Mouse (Mus musculus) cerebral cortex, adult 2 months (tissue): ENCODE data around the gene Chtf18.

ENCODE experiments used
- WGBS: fragments of 180-500 bp; shearing (Covaris S2); methylation state at CpG from one replicate; pipeline ENCODE4 v1.1.7; 2018; 5-methylcytosine and 5-hydroxymethylcytosine counted together

Gene Chtf18

GRCm38 (mm10) chr17:25727265-25728008 lies at the start of gene Chtf18, which contains the start of gene Rpusd1:
TSS of gene Chtf18 (minus strand) at chr17:25727419.
TSS of gene Rpusd1 (plus strand) at chr17:25727670.
- under 1% methylated on average over 37 of the region's 37 CpGs for WGBS

DNA sequence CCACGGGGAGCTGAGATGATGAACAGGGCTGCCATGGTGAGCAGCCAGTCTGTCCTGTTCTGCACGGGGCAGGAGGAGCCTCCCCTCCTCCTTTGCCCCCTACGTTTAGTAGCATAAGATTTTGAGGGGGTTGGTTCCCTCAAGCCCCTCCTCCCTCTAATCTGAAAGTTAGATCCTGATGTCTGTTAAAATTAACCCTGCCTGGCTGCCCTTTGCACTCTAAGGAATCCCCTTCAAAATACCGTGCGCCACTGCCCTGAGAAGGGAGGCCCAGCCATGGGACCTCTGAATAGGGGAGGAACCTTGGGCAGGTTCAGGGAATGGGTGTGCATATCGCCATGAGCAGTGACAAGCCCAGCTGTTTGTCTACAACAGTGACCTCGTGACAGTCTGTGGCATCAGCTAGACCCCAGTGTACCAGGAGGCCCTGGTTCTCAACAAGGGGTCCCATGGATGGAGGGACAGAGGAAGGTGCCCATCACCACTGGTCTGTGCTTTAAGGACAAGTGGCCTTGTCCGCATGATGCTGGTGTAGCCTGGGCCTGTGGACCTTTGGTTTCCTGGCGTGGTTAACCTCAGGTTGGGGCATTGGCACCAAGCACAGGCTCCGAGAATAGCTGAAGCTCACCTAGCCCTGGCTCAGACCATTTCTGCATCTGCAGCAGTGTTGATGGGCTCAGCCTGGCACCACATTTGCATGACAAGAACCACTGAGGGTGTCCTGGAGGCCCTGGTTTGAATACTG lies 48.3 kb upstream of the Chtf18 start:
- 78% methylated on average over 10 of the region's 10 CpGs for WGBS

GRCm38 (mm10) chr17:25773549-25774120 lies 46.4 kb upstream of the Chtf18 start, which contains the start of gene Narfl:
TSS of gene Narfl (plus strand) at chr17:25773776.
- WGBS: 0% methylated on average over 37 of the region's 37 CpGs

GRCm38 (mm10) chr17:25769331-25769730 lies 42.1 kb upstream of the Chtf18 start:
- 52% methylated on average over 9 of the region's 9 CpGs for WGBS

DNA sequence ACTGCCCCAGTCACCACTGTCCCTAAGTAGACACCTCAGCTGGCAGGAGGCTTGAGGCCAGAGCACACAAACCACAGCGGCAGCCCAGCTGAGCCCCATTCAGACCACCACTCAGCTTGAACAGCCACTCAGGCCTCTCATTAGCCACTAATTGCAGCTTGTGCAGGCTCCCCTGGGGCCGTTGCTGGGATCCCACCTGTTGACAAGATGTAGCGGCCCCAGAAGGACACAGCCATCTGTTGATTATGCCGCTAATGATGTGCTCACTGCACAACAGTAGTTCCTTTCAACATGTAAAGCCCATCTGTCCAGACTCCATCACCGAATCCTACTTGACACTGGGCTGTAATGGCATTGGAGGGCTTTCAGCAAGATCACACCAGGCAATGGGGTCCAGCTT lies 38.7 kb upstream of the Chtf18 start:
- WGBS: 37% methylated on average over 5 of the region's 5 CpGs

DNA sequence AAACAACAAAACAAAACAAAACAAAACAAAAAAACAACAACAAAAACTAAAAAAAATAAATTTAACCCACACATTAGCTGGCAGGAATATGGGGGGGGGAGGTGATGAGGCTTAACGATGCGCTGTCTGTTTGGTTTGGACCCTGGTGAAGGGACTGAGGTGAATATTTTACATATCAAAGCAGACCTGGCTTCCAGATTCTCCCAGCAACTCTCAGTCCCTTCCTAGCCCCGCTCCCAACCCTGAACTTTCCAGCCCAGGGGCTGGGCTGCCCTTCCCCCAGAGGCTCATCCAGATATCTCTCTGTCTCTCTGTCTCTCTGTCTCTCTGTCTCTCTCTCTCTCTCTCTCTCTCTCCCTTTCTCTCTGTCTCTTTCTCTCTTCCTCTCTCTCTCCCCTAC lies 35.4 kb upstream of the Chtf18 start:
- WGBS: 55% methylated on average over 3 of the region's 3 CpGs

DNA sequence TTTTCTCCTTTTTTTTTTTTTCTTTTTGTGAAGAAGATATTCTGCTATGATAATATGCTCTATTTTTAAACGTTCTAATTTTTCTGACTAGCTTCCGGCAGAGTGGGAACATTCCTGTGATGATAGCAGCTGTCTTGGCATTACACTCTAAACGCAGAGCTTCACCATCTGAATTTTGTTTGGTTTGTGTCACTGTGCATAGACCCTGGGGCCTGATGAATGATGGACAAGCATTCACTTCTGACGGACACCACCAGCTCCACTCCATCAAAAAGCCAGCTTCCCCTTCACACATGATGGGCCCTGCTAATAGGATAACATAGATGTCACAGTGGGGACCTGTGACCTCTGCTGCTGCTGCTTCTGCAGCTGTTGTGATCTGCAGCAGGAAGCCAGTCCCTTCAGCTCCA lies 34.3 kb upstream of the Chtf18 start:
- WGBS: 27% methylated on average over 4 of the region's 4 CpGs

DNA sequence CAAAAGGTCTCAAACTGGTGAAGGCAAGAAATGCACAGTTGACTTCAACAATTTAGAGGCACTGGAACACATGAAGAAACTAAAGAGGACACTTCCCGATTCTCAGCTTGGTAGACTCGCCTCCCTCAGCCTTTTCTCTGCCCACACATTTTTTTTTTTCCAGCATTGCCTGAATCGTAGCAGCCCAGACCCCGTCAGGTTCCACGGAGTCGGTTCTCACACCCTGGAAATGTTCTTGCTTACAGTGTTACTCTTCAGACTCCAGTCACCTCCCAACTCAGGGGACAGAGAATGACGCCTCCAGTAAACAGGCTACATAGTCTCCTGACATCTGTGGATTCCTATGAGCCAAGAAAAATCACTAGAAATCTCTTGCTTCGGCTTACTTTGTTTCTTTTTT lies 32.9 kb upstream of the Chtf18 start:
- WGBS: 39% methylated on average over 8 of the region's 8 CpGs

DNA sequence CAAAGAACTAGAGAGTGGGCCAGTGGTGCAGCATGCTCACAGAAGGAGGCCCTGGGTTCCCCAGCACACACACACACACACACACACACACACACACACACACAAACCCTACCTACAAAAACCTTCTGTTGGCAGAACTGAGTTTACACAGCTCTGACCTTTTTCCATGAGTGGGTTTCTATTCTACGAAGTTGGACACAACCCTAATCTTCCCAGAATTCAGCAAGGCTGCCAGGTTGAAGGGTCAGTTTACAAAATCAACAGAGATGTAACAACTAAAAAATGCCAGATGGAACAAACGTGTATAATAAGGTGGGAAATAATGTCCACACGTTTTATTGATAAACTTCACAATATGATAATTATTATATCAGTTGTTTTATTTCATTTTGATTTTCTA lies 30.5 kb upstream of the Chtf18 start:
- 75% methylated on average over 3 of the region's 3 CpGs for WGBS

- 82% methylated on average over 9 of the region's 9 CpGs for WGBS
These were observed 29.4 kb upstream of the Chtf18 start for GRCm38 (mm10) chr17:25756378-25757242.

DNA sequence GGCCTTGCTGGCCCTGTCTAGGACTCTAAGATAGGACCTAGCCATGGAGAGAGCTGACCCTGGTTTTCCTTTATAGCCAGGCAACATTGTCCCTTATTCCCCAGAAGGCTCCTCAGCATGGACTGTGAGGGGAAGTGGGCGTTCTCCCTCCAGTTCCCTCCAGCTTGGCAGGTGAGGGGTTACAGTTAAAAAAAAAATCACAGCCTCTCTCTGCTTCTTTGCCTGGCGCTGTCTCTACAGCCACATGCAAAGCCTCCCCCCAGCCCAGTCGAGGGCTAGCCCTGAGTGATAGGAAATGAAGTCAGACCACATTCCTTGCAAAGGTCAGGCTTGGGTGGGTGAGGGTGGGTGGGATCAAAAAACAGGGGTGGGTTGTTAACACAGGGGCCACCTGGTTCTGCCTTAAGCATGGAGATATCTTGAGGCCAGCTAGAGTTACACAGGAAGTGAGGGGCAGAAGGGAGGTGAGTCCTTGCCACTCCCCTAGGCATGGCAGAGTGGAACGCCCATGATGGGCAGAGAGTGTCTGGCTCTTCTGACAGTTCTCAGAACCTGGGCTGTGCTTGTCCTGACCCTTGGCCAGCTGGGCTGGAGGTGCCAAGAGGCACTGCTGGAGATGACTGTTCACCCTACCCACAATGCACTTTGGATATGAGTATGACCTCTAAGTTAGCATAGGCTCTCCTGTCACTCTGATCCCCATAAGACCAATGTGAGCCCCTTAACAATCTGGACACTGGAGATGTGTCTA lies 28.6 kb upstream of the Chtf18 start:
- WGBS: 65% methylated on average over 4 of the region's 4 CpGs

DNA sequence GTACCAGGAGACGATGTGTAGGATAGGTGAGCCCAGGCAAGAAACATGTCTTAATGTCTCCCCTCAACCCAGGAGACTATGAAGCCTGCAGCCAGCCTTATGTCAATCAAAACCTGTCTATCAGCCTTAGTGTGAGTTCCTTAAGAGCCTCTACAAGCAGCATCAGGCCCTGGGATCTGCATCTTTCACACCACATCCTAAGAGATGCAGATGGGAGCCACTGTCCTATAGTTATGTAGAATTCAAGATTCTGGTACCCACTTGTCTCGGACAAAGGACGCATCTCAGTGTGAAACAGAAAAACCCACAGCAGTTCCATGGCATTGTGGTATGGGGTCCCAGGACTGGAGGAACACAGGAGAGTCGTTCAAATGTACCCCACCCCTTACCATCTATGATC lies 27.9 kb upstream of the Chtf18 start:
- 90% methylated on average over 4 of the region's 4 CpGs for WGBS

DNA sequence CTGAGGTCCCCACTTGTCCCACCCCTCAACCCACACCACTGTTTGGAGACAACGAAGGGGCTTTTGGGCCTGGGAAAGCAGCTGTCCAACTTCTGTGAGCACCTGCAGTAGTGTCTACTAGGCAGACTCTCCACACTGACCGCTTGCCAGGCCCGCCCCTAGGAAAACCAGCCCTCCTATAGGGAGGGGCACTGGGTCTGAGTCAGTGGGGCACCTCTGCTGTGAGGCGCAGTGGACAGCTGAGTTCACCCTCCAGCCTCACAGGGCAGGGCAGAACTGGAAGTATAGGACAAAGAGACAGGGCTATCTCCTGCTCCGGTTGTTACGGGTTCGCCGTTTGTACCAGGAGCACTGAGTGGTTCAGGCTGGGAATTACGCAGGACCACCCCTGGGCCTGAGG lies 27.0 kb upstream of the Chtf18 start, which contains the start of gene Msln:
Gene Msln, minus strand, starts transcription at position 138 of the 400 bp plus-strand sequence.
- 89% methylated on average over 9 of the region's 9 CpGs for WGBS

DNA sequence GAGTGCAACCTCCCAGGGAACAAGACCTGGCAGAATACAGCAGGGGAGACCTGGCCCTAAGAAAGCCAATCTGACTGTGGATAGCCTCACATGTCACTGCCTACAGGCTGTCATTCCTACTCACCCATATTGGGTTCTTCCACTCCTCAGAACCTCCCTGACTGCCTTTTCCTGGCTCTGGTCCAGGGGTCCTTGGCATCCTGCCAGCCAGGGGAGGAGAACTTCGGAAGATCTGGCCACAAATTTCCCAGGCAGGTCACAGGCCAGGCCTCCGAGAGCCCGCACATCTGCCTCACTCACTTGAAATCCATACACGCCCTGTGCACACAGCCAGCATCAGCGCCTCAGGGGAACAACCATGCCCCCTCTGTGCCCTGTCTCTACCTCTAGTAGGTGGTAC lies 24.2 kb upstream of the Chtf18 start:
- WGBS: 41% methylated on average over 5 of the region's 5 CpGs

GRCm38 (mm10) chr17:25749314-25749713 lies 22.1 kb upstream of the Chtf18 start:
- 86% methylated on average over 6 of the region's 6 CpGs for WGBS

DNA sequence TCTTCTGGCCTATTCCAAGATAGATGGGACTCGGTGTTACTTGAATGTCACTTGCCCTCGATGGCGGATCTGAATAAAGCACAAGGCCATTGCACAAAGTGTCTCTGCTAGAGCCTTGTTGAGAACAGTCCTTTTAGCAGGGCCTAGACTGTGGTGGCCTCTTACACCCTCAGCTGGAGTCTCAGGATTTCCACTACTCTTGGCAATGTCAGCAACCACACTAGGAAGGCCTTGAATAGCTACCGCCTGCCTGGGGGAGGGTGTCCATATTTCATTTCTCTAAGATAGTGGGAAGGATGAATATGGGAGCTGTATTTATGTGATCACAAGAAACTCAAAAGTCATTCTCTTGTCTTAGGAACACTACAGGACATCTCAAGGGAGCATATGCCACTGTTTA lies 21.0 kb upstream of the Chtf18 start:
- WGBS: 86% methylated on average over 4 of the region's 4 CpGs

GRCm38 (mm10) chr17:25744311-25744710 lies 17.1 kb upstream of the Chtf18 start:
- WGBS: 83% methylated on average over 10 of the region's 10 CpGs

DNA sequence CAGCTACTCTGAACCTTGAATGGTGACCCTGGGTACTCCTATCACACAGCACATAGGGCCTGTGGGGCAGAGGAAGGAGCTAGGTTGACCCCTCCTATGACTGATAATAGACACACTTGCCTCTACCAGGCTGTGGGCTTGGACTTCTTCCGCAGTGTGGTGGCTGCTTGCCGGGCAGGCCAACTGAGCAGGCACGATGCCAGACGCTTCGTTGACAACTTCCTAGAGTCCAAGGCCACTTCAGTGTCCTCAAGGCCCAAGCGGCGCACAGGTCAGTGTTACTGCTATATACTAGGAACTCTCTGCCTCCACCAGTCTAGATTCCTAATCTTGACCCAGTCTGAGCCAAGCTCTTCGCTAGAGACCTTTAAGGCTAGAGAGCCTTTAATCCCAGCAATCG lies 16.6 kb upstream of the Chtf18 start:
- WGBS: 91% methylated on average over 9 of the region's 9 CpGs

GRCm38 (mm10) chr17:25741471-25741870 lies 14.3 kb upstream of the Chtf18 start:
- 75% methylated on average over 12 of the region's 12 CpGs for WGBS

GRCm38 (mm10) chr17:25738861-25739260 lies 11.6 kb upstream of the Chtf18 start:
- 72% methylated on average over 7 of the region's 7 CpGs for WGBS

GRCm38 (mm10) chr17:25735745-25736144 lies 8.5 kb upstream of the Chtf18 start, which contains the start of gene Mslnl:
TSS of gene Mslnl (plus strand) at chr17:25736042.
- WGBS: 66% methylated on average over 3 of the region's 3 CpGs
